Mouse (Mus musculus) liver, postnatal 0 days (tissue): ENCODE results near the gene Gpr84. TPM values are rescaled to one million over a fixed set of nuclear protein-coding genes. Genes with fewer than 3 reads are reported as not detected.

Source experiments
- ATAC-seq: fragments of 200-750 bp; cut with Nextera tagmentation; 2 replicates; pipeline ENCODE4 v1.8.0; 2017; ENCODE audit warnings: mild to moderate bottlenecking, moderate library complexity
- DNase-seq: peaks from one replicate; pipeline ENCODE4 v3.0.0-alpha.2; 2016
- H3K27ac ChIP-seq: fragments of 300-500 bp; sonication (generic); 2 replicates; pipeline ENCODE4 v1.5.1; 2014; ENCODE audit warnings: antibody characterized with exemption, moderate library complexity, mild to moderate bottlenecking, low read depth
- H3K27me3 ChIP-seq: fragments of 300-500 bp; sonication (generic); 2 replicates; pipeline ENCODE4 v1.6.1; 2014; ENCODE audit warnings: low read length, control low read depth, mixed read lengths; ENCODE audit not compliant: insufficient read depth
- H3K36me3 ChIP-seq: fragments of 300-500 bp; sonication (generic); replicated peaks from 2 replicates; pipeline ENCODE4 v1.6.1; 2014; ENCODE audit warnings: mild to moderate bottlenecking, control low read depth, low read length, moderate library complexity, mixed read lengths; ENCODE audit not compliant: insufficient read depth
- H3K4me1 ChIP-seq: fragments of 300-500 bp; sonication (generic); 2 replicates; pipeline ENCODE4 v1.6.1; 2014; ENCODE audit warnings: antibody characterized with exemption, mild to moderate bottlenecking, control low read depth; ENCODE audit not compliant: insufficient read depth
- H3K4me2 ChIP-seq: fragments of 300-500 bp; sonication (generic); 2 replicates; pipeline ENCODE4 v1.6.1; 2014; ENCODE audit warnings: low read depth, mild to moderate bottlenecking, low read length, moderate library complexity, mixed read lengths
- H3K4me3 ChIP-seq: fragments of 300-500 bp; sonication (generic); 2 replicates; pipeline ENCODE4 v1.5.1; 2014; ENCODE audit warnings: low read depth, low read length
- H3K9ac ChIP-seq: fragments of 300-500 bp; sonication (generic); replicated peaks from 2 replicates; pipeline ENCODE4 v1.6.1; 2014; ENCODE audit warnings: mild to moderate bottlenecking, moderate library complexity
- H3K9me3 ChIP-seq: fragments of 300-500 bp; sonication (generic); 2 replicates; pipeline ENCODE4 v1.6.1; 2016; ENCODE audit warnings: mild to moderate bottlenecking, control low read depth, low read length, mixed read lengths
- CTCF ChIP-seq: sonication (generic); IDR thresholded peaks from 2 replicates; pipeline ENCODE4 v1.5.1; 2016; ENCODE audit warnings: antibody characterized with exemption, low read depth
- EP300 ChIP-seq: IDR thresholded peaks from 2 replicates; pipeline ENCODE4 v1.6.1; 2016; ENCODE audit warnings: antibody characterized with exemption, low read depth, mild to moderate bottlenecking
- WGBS: fragments of 180-500 bp; shearing (Covaris S2); extraction: QIAGEN DNeasy Blood & Tissue Kit; methylation state at CpG from one replicate; pipeline ENCODE4 v1.1.7; 2014; ENCODE audit not compliant: insufficient replicate concordance; 5-methylcytosine and 5-hydroxymethylcytosine counted together
- polyA plus RNA-seq: library from polyadenylated mRNA; unstranded; fragments of >200 nt; fragmentation: Nextera tagmentation; extraction: Ambion mirVana; gene quantifications from 2 replicates; pipeline ENCODE4 v1.2.1, GENCODE M21; 2015

Gene Gpr84
- polyA plus RNA-seq: 1.1 and 1.8 TPM in 2 replicates

GRCm38 (mm10) chr15:103310365-103310910 is at the start of gene Gpr84:
TSS of gene Gpr84 (minus strand) at chr15:103310612.
- ATAC-seq (no peak), DNase-seq (no peak)
- Histone ChIP-seq H3K4me3 (peak within 1 kb of the TSS; percentile 30), H3K36me3 (no peaks in the 10 kb centered on the region), H3K9me3 (no peaks in the 10 kb centered on the region), H3K27me3 (0 out of 2 replicates have a peak, but pooled peaks cover 2% of the 10 kb centered on the region), H3K27ac (peak within 1 kb of the TSS; percentile 60), H3K4me1 (peaks cover 40% of the 10 kb centered on the region), H3K9ac (no peak within 1 kb of the TSS), H3K4me2 (peak within 1 kb of the TSS; percentile 65)
- whole genome bisulfite sequencing: 20% methylated on average over 6 of the region's 6 CpGs
- TF ChIP-seq EP300 (no peak), CTCF (no peak)

- peaks cover 53% of the 10 kb centered on the region for H3K4me1 ChIP-seq
These were observed 49.6 kb upstream of the Gpr84 start for GRCm38 (mm10) chr15:103359869-103360602.

GRCm38 (mm10) chr15:103359122-103359510 is 48.7 kb upstream of the Gpr84 start:
- Histone ChIP-seq H3K36me3 (peaks cover 27% of the 10 kb centered on the region), H3K9ac (no peak overlapping the region), H3K4me2 (no peak overlapping the region), H3K27ac (0 out of 2 replicates have a peak overlapping the region, but pooled peaks have one; percentile 32), H3K9me3 (no peaks in the 10 kb centered on the region), H3K4me3 (no peak overlapping the region), H3K4me1 (peaks cover 44% of the 10 kb centered on the region), H3K27me3 (no peaks in the 10 kb centered on the region)
- no peak for TF ChIP-seq CTCF
- no peak for TF ChIP-seq EP300
- ATAC-seq: no peak
- WGBS: 47% methylated on average over 1 of the region's 1 CpGs
- no peak for DNase-seq

More at GRCm38 (mm10) chr15:103359869-103360602, 49.6 kb upstream of the Gpr84 start:
- no peak overlapping the region for H3K9ac ChIP-seq
- TF ChIP-seq EP300 (no peak), CTCF (no peak)
- whole genome bisulfite sequencing: 69% methylated on average over 5 of the region's 5 CpGs
- H3K4me3 ChIP-seq: no peak overlapping the region
- DNase-seq (no peak), ATAC-seq (no peak)
- H3K9me3 ChIP-seq: no peaks in the 10 kb centered on the region
- no peak overlapping the region for H3K27ac ChIP-seq
- H3K4me2 ChIP-seq: no peak overlapping the region
- H3K27me3 ChIP-seq: no peaks in the 10 kb centered on the region
- peaks cover 18% of the 10 kb centered on the region for H3K36me3 ChIP-seq

- Histone ChIP-seq H3K36me3 (peaks cover 33% of the 10 kb centered on the region), H3K9ac (no peak overlapping the region), H3K27ac (peak overlapping the region; percentile 32), H3K4me1 (peaks cover 43% of the 10 kb centered on the region), H3K4me3 (no peak overlapping the region), H3K4me2 (no peak overlapping the region), H3K27me3 (no peaks in the 10 kb centered on the region), H3K9me3 (no peaks in the 10 kb centered on the region)
- WGBS: 22% methylated on average over 4 of the region's 4 CpGs
- DNase-seq (no peak), ATAC-seq (peak; percentile 20)
- no peak for TF ChIP-seq EP300
- TF ChIP-seq CTCF: 0 out of 2 replicates have a peak, but pooled peaks have one; percentile 7
These were observed 48.1 kb upstream of the Gpr84 start for GRCm38 (mm10) chr15:103358278-103359121.

- TF ChIP-seq CTCF (no peak), EP300 (no peak)
- Histone ChIP-seq H3K4me3 (no peak overlapping the region), H3K27ac (peak overlapping the region; percentile 20; the same call in 1 of the 2 replicates), H3K27me3 (no peaks in the 10 kb centered on the region), H3K9me3 (no peaks in the 10 kb centered on the region), H3K9ac (no peak overlapping the region), H3K4me2 (no peak overlapping the region), H3K4me1 (peaks cover 39% of the 10 kb centered on the region), H3K36me3 (peaks cover 40% of the 10 kb centered on the region)
- no peak for ATAC-seq
- no peak for DNase-seq
- 63% methylated on average over 4 of the region's 4 CpGs for WGBS
These were observed 47.4 kb upstream of the Gpr84 start for GRCm38 (mm10) chr15:103357817-103358216.

GRCm38 (mm10) chr15:103356130-103356529 is 45.7 kb upstream of the Gpr84 start:
- peaks cover 55% of the 10 kb centered on the region for H3K36me3 ChIP-seq
- DNase-seq (no peak), ATAC-seq (no peak)
- H3K9ac ChIP-seq: no peak overlapping the region
- no peak overlapping the region; the same call in 1 of the 2 replicates for H3K27ac ChIP-seq
- TF ChIP-seq EP300: no peak
- no peak for TF ChIP-seq CTCF
- H3K4me1 ChIP-seq: peaks cover 25% of the 10 kb centered on the region
- no peaks in the 10 kb centered on the region for H3K27me3 ChIP-seq
- 71% methylated on average over 4 of the region's 4 CpGs for WGBS
- H3K9me3 ChIP-seq: no peaks in the 10 kb centered on the region
- H3K4me2 ChIP-seq: no peak overlapping the region
- no peak overlapping the region for H3K4me3 ChIP-seq
